Mouse (Mus musculus) liver, postnatal 0 days (tissue): ENCODE data around the gene Cmtm4. TPM values are rescaled to one million over a fixed set of nuclear protein-coding genes. Genes with fewer than 3 reads are reported as not detected.

Experiments
- ATAC-seq: fragments of 200-750 bp; cut with Nextera tagmentation; 2 replicates; pipeline ENCODE4 v1.8.0; 2017; ENCODE audit warnings: mild to moderate bottlenecking, moderate library complexity
- DNase-seq: peaks from one replicate; pipeline ENCODE4 v3.0.0-alpha.2; 2016
- H3K27ac ChIP-seq: fragments of 300-500 bp; sonication (generic); 2 replicates; pipeline ENCODE4 v1.5.1; 2014; ENCODE audit warnings: antibody characterized with exemption, moderate library complexity, mild to moderate bottlenecking, low read depth
- H3K27me3 ChIP-seq: fragments of 300-500 bp; sonication (generic); 2 replicates; pipeline ENCODE4 v1.6.1; 2014; ENCODE audit warnings: low read length, control low read depth, mixed read lengths; ENCODE audit not compliant: insufficient read depth
- H3K36me3 ChIP-seq: fragments of 300-500 bp; sonication (generic); replicated peaks from 2 replicates; pipeline ENCODE4 v1.6.1; 2014; ENCODE audit warnings: mild to moderate bottlenecking, control low read depth, low read length, moderate library complexity, mixed read lengths; ENCODE audit not compliant: insufficient read depth
- H3K4me1 ChIP-seq: fragments of 300-500 bp; sonication (generic); 2 replicates; pipeline ENCODE4 v1.6.1; 2014; ENCODE audit warnings: antibody characterized with exemption, mild to moderate bottlenecking, control low read depth; ENCODE audit not compliant: insufficient read depth
- H3K4me2 ChIP-seq: fragments of 300-500 bp; sonication (generic); 2 replicates; pipeline ENCODE4 v1.6.1; 2014; ENCODE audit warnings: low read depth, mild to moderate bottlenecking, low read length, moderate library complexity, mixed read lengths
- H3K4me3 ChIP-seq: fragments of 300-500 bp; sonication (generic); 2 replicates; pipeline ENCODE4 v1.5.1; 2014; ENCODE audit warnings: low read depth, low read length
- H3K9ac ChIP-seq: fragments of 300-500 bp; sonication (generic); replicated peaks from 2 replicates; pipeline ENCODE4 v1.6.1; 2014; ENCODE audit warnings: mild to moderate bottlenecking, moderate library complexity
- H3K9me3 ChIP-seq: fragments of 300-500 bp; sonication (generic); 2 replicates; pipeline ENCODE4 v1.6.1; 2016; ENCODE audit warnings: mild to moderate bottlenecking, control low read depth, low read length, mixed read lengths
- CTCF ChIP-seq: sonication (generic); IDR thresholded peaks from 2 replicates; pipeline ENCODE4 v1.5.1; 2016; ENCODE audit warnings: antibody characterized with exemption, low read depth
- EP300 ChIP-seq: IDR thresholded peaks from 2 replicates; pipeline ENCODE4 v1.6.1; 2016; ENCODE audit warnings: antibody characterized with exemption, low read depth, mild to moderate bottlenecking
- WGBS: fragments of 180-500 bp; shearing (Covaris S2); extraction: QIAGEN DNeasy Blood & Tissue Kit; methylation state at CpG from one replicate; pipeline ENCODE4 v1.1.7; 2014; ENCODE audit not compliant: insufficient replicate concordance; 5-methylcytosine and 5-hydroxymethylcytosine counted together
- polyA plus RNA-seq: library from polyadenylated mRNA; unstranded; fragments of >200 nt; fragmentation: Nextera tagmentation; extraction: Ambion mirVana; gene quantifications from 2 replicates; pipeline ENCODE4 v1.2.1, GENCODE M21; 2015

Cmtm4 gene
- polyA plus RNA-seq, 1 experiment from 2014 or later, result 0.94 TPM

GRCm38 (mm10) chr8:104393139-104393538 is 2.5 kb downstream of the Cmtm4 start:
- Histone ChIP-seq H3K4me1 (peaks cover 11% of the 10 kb centered on the region), H3K9me3 (no peaks in the 10 kb centered on the region), H3K27ac (no peak overlapping the region), H3K9ac (no peak overlapping the region), H3K36me3 (no peaks in the 10 kb centered on the region), H3K4me2 (no peak overlapping the region), H3K27me3 (peaks cover 6% of the 10 kb centered on the region), H3K4me3 (no peak overlapping the region)
- ATAC-seq, result no peak
- TF ChIP-seq EP300 (no peak), CTCF (no peak)
- WGBS, result 83% methylated on average over 6 of the region's 7 CpGs
- DNase-seq, result no peak

GRCm38 (mm10) chr8:104390245-104390644 is 5.4 kb downstream of the Cmtm4 start:
- ATAC-seq (no peak), DNase-seq (no peak)
- Histone ChIP-seq H3K27me3 (peaks cover 5% of the 10 kb centered on the region), H3K27ac (no peak overlapping the region), H3K36me3 (no peaks in the 10 kb centered on the region), H3K4me2 (no peak overlapping the region), H3K4me1 (peaks cover 7% of the 10 kb centered on the region), H3K4me3 (no peak overlapping the region), H3K9ac (no peak overlapping the region), H3K9me3 (no peaks in the 10 kb centered on the region)
- TF ChIP-seq EP300, result no peak
- no peak for TF ChIP-seq CTCF
- 70% methylated on average over 8 of the region's 8 CpGs for WGBS

- Histone ChIP-seq H3K4me2 (no peak overlapping the region), H3K36me3 (no peaks in the 10 kb centered on the region), H3K9me3 (no peaks in the 10 kb centered on the region), H3K9ac (no peak overlapping the region), H3K27ac (no peak overlapping the region), H3K4me3 (no peak overlapping the region), H3K27me3 (no peaks in the 10 kb centered on the region), H3K4me1 (peaks cover 5% of the 10 kb centered on the region; the same call in 1 of the 2 replicates)
- peak; percentile 35 for DNase-seq
- ATAC-seq, result peak; percentile 40
- no peak for TF ChIP-seq CTCF
- WGBS, result 78% methylated on average over 2 of the region's 2 CpGs
Observed at GRCm38 (mm10) chr8:104387980-104388379, 7.6 kb downstream of the Cmtm4 start.

- no peak for TF ChIP-seq EP300
- no peak overlapping the region for H3K9ac ChIP-seq
- ATAC-seq (no peak), DNase-seq (no peak)
- no peak overlapping the region for H3K4me3 ChIP-seq
- H3K27ac ChIP-seq, result no peak overlapping the region
- no peaks in the 10 kb centered on the region for H3K27me3 ChIP-seq
- H3K4me2 ChIP-seq, result no peak overlapping the region
- no peaks in the 10 kb centered on the region for H3K36me3 ChIP-seq
- H3K4me1 ChIP-seq, result peaks cover 7% of the 10 kb centered on the region; the same call in 1 of the 2 replicates
- no peaks in the 10 kb centered on the region for H3K9me3 ChIP-seq
- WGBS, result 63% methylated on average over 7 of the region's 7 CpGs
Observed at GRCm38 (mm10) chr8:104387501-104387900, 8.1 kb downstream of the Cmtm4 start.

- Histone ChIP-seq H3K4me1 (peaks cover 7% of the 10 kb centered on the region; the same call in 1 of the 2 replicates), H3K27me3 (no peaks in the 10 kb centered on the region), H3K9ac (no peak overlapping the region), H3K4me3 (no peak overlapping the region), H3K27ac (no peak overlapping the region), H3K36me3 (no peaks in the 10 kb centered on the region), H3K4me2 (no peak overlapping the region), H3K9me3 (no peaks in the 10 kb centered on the region)
- DNase-seq, result no peak
- ATAC-seq, result no peak
- 52% methylated on average over 4 of the region's 4 CpGs for WGBS
- no peak for TF ChIP-seq CTCF
- TF ChIP-seq EP300, result no peak
Observed at GRCm38 (mm10) chr8:104386693-104387092, 8.9 kb downstream of the Cmtm4 start.

GRCm38 (mm10) chr8:104383977-104384376 is 11.6 kb downstream of the Cmtm4 start:
- peak; percentile 87 for ATAC-seq

GRCm38 (mm10) chr8:104383296-104383695 is 12.3 kb downstream of the Cmtm4 start:
- no peak for ATAC-seq
- WGBS, result 62% methylated on average over 2 of the region's 2 CpGs

More at GRCm38 (mm10) chr8:104383977-104384376, 11.6 kb downstream of the Cmtm4 start:
- TF ChIP-seq EP300, result no peak
- no peak for TF ChIP-seq CTCF
- DNase-seq, result peak; percentile 44
- H3K9ac ChIP-seq, result no peak overlapping the region
- WGBS, result 38% methylated on average over 3 of the region's 3 CpGs
- no peak overlapping the region for H3K4me2 ChIP-seq
- peaks cover 7% of the 10 kb centered on the region; the same call in 1 of the 2 replicates for H3K4me1 ChIP-seq
- no peak overlapping the region for H3K4me3 ChIP-seq
- H3K9me3 ChIP-seq, result no peaks in the 10 kb centered on the region
- H3K27me3 ChIP-seq, result no peaks in the 10 kb centered on the region
- peak overlapping the region; percentile 62; the same call in 1 of the 2 replicates for H3K27ac ChIP-seq
- no peaks in the 10 kb centered on the region for H3K36me3 ChIP-seq

More at GRCm38 (mm10) chr8:104383296-104383695, 12.3 kb downstream of the Cmtm4 start:
- peak overlapping the region; percentile 62; the same call in 1 of the 2 replicates for H3K27ac ChIP-seq
- peaks cover 7% of the 10 kb centered on the region; the same call in 1 of the 2 replicates for H3K4me1 ChIP-seq
- H3K4me2 ChIP-seq, result no peak overlapping the region
- no peaks in the 10 kb centered on the region for H3K9me3 ChIP-seq
- H3K27me3 ChIP-seq, result no peaks in the 10 kb centered on the region
- no peak overlapping the region for H3K9ac ChIP-seq
- no peak for DNase-seq
- TF ChIP-seq EP300 (no peak), CTCF (no peak)
- H3K4me3 ChIP-seq, result no peak overlapping the region
- no peaks in the 10 kb centered on the region for H3K36me3 ChIP-seq
